Mouse (Mus musculus): ENCODE data around the gene Dnah14.

DNA sequence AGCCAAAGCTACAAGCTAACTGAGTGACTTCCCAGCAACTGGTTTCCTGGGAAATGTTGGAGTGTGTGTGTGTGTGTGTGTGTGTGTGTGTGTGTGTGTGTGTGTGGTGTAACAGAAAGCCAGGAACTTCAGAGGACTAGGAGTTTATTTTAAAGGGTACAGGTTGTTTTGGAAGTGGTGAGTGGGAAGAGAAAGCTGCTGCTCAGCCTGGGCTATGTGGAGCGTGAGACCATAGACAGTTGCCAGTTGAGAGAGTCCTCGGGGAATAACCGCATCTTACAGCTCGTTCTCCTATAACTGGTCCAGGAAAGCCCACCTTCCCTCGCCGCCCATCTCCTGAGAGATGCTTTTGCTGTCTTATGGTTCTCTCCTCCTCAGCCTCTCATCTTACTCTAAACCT is 12.8 kb downstream of the Dnah14 start:
- no peak for TF ChIP-seq CTCF (conservative IDR thresholded peaks at IDR 0.05; ENCODE audit: low read length)
- TF ChIP-seq NANOG (IDR thresholded peaks at IDR 0.05; ENCODE audit: borderline replicate concordance, low read length), result no peak

Measured in E14TG2a.4 (cell line).